Mouse (Mus musculus): ENCODE data around the gene Psors1c2.
"Not testable (repeated sequence)": the region's sequence is repeated elsewhere in the genome, so short reads cannot be mapped to it uniquely, and the experiment has no call there.

The Psors1c2 gene

DNA sequence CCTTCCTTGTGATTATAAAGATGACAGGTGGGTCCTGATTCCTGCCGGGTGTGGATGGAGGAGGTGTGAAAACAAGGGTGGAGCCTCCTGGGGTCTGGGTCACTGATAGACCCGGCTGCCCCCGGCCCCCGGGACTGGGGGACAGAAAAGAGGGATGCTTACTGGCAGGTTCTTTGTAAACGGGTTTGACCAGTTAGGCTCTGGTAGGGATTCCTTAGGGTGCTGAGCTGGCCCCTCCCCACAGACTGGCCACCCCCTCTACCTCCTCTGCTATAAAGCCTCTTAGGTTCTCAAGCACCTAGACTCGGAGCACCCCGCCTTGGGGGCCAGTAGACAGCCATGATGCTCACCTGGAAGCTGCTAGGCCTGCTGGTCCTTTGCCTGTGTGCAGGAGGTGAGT lies at the start of gene Psors1c2:
TSS of gene Psors1c2 (plus strand) at position 301 of the 400 bp plus-strand sequence.
- no peak for DNase-seq

DNA sequence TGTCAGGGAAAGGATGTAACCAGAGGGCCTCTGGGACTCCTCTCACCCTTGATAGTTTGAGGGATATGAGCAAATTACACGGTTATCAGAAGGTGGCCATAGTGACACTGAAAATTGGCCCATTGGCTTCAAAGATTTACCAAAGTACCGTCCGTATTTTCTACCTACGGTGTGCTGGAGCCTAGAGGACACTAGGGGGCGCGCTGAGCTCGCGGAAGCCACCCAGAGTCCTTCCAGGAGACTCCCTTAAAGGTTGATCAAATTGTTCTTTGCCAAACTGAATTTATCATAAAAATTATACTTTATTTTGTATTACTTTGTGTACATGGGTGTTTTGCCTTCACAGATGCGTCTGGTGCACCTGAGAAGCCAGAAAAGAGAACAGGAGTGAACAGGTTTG lies 48.9 kb upstream of the Psors1c2 start:
- DNase-seq = peak; percentile 12 to 56

DNA sequence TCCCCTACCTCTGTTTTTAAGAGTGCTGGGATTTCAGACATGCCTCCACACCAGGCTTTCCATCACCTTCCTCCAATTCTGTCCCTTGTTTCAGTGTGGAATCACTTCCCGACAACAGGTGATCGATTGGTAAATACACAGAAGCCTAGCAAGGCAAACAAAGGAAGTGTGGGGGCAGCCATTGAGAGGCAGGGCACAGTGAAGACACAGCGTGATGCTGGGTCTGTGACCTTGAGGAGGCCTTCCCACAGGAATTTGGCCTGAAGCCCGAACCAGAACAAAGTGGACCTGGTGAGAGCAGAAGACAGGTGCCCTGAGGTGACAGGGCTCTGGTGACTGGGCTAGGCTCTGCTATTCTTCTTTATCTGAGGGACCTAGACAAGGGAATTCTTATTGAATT lies 47.3 kb upstream of the Psors1c2 start:
- no peak for DNase-seq

DNA sequence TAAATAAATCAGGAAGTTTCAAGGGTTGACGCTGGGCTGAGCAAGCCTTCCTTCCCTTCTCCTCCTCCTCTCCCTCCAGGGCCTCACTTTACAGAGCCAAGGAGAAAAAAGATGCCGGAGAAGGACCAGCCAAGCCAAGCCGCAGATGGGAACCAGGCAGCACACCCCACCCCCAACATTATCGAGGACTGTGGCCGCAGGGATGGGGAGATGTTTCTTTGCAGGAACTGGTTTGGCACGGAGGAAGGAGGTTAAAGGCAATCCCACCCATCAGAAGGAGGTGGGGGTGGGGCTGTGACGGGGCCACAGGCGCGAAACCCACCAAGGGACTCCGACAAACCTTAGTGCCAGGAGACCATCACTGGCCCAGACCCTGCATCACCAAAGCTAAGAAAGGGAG lies 46.3 kb upstream of the Psors1c2 start:
- no peak for DNase-seq

DNA sequence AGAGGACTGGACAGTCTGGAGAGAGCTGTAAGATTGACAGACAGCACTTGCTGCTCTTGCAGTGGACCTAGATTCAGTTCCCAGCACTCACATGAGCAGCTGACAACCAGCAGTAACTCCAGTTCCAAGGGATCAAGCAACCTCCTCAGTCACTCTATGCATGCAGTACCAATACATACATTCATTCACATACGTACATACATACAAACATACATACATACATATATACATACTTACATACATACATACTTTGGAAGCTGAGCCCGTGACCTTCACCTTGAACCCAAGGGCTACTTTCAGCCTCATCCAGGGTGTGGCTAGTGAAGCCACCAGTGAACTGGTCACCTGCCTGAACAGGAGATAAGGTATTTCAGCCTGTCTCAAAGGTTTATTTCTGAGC lies 45.0 kb upstream of the Psors1c2 start:
- DNase-seq = no peak

DNA sequence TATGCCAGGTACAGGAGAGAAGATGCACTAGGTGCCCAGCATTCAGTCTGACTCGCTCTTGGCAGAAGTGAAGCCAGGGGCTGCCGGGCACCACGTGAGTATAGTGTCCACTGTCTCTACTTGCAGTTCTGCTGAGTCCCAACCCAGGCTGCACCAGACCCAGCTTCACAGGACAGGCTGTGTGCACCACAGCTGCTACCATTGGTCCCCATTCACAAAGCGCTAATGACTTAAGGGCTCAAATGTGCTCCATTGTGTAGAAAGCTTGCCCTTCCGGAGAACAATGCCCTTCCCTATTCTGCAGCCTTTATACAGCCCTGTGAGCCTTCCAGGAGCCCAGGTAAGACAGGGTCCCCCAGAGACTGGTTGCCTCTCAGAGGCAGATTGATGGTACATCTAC lies 42.7 kb upstream of the Psors1c2 start:
- no peak for DNase-seq

DNA sequence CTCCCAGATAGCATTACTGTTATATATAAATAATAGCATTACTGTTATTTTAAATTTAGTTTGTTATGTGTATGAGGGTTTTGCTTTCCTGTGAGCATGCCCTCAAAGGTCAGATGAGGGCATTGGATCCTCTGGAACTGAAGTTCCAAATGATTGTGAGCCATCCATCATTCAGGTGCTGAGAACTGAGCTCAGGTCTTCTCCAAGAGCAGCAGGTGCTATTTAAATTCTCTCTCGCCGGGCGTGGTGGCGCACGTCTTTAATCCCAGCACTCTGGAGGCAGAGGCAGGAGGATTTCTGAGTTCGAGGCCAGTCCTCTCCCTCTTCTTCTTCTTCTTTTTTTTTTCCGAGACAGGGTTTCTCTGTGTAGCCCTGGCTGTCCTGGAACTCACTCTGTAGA lies 35.9 kb upstream of the Psors1c2 start:
- DNase-seq = no peak

DNA sequence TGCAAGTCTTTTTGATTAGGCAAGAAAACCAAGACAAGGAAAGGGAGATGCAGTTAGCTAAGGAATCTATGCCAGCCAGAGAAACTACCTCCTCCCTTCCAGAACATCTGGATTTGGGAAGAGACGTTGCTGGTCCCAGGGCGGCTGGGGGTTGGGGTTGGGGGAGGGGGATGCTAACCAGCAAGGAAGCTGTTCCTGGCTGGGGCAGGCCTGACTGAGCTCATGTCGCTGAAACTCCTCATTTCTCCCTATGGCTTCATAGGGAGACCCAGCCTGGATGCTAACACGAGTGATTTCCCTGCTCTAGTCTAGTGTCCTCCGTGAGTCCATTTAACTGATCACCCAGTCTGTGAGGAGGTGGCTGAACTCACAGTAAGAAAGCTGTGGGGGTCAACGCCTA lies 30.8 kb upstream of the Psors1c2 start:
- no peak for DNase-seq

DNA sequence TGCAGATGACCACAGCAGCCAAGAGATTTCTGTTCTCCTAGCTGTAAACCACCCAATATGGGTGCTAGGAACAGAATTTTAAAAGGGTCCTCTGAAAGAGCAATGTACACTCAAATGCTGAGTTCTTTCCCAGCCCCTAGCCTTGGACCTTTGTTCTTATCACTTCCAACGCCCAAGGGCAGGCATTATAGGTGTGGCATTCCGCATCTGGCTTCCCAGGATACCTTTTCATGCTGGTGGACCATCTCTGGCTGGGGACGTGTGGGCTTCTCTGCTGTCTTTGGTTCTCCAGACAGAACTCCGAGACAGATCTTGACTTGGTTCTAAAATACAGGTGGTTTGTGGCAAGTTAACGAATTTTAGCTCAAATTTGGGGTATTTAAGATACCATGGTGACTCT lies 30.2 kb upstream of the Psors1c2 start:
- no peak for DNase-seq

DNA sequence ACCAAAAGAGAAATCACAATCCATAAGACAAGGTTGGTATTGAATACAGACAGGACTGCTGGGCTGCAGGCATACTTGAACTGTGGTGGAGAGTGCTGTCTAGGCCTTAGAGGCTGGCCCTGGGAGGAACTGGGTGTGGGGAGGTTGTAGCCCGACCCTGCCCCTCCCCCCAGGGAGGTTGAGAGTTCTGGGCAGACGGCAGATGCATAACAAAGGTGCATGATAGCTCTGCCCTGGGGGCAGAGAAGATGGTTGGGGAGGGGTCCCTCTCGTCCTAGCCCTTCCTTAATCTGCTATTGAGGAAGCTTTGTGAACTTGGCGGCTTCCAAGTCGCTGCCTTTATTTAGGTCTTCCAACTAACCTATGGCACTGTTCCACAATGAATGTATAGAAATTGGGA lies 29.2 kb upstream of the Psors1c2 start:
- DNase-seq = no peak

DNA sequence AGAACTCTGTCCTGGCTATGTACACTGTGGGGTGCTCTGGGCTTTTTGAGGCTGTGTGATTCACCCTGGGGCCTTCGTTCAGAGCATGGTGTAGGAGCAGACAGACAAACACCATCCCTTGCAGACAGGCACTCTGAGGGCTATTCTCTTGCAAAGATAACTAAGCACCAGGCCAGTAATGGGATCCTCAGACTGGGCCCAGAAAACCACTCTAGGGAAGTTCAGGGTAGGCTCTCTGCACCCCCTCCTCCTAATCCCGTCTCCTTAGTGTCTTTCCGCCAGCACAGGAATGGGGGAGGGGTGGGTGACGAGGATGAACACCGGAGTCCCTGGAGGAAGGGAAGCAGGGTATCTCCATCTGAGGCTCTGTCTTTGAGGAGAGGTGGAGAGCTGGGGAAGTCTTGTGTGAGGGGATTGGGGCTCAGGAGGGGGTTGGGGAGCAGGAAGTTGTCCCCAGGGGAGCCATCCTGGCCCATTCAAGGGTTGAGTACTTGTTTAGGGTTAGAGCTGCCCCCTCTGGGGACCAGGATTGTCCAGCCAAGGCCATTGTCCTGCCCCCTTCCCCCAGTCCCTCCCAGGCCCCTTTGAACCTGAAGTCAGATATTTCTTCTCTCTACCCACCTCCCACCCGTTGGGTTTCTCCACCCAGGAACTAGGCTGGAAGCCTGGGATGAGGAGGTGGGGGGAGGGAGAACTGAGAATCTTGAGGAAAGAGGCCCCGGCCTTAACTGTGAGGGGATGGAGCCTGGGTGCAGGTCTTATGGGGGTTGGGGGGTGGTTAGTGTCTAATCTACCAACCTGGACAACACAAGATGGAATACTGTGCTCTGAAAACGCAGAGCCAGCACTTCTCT lies 28.1 kb upstream of the Psors1c2 start:
- DNase-seq = no peak

DNA sequence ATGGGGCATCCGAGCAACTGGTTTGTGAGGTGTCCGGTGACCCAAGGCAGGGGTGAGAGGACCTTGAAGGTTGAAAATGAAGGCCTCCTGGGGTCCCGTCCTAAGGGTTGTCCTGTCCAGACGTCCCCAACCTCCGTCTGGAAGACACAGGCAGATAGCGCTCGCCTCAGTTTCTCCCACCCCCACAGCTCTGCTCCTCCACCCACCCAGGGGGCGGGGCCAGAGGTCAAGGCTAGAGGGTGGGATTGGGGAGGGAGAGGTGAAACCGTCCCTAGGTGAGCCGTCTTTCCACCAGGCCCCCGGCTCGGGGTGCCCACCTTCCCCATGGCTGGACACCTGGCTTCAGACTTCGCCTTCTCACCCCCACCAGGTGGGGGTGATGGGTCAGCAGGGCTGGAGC lies 27.2 kb upstream of the Psors1c2 start, which contains the start of gene Pou5f1:
TSS of gene Pou5f1 (plus strand) at position 243 of the 400 bp plus-strand sequence.
- DNase-seq = no peak

DNA sequence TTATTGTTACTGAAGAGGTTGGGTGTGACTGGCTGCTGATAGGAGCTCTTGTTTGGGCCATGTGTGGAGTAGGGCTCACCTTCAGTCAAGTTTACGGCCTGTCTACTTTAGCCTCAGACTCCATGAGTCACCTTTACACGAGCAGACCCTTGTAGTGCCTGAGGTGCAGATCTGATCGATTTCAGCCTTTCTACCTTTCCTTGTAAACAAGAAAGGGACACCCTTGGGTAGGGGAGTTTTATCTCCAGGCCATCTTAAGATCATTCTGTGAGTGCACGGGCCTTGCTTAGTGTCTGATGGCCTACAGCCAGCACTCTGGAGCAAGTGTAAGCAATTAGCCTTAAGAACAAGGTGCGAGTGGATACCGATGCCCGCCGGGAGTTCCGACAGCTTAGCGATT lies 26.1 kb upstream of the Psors1c2 start:
- no peak for DNase-seq

DNA sequence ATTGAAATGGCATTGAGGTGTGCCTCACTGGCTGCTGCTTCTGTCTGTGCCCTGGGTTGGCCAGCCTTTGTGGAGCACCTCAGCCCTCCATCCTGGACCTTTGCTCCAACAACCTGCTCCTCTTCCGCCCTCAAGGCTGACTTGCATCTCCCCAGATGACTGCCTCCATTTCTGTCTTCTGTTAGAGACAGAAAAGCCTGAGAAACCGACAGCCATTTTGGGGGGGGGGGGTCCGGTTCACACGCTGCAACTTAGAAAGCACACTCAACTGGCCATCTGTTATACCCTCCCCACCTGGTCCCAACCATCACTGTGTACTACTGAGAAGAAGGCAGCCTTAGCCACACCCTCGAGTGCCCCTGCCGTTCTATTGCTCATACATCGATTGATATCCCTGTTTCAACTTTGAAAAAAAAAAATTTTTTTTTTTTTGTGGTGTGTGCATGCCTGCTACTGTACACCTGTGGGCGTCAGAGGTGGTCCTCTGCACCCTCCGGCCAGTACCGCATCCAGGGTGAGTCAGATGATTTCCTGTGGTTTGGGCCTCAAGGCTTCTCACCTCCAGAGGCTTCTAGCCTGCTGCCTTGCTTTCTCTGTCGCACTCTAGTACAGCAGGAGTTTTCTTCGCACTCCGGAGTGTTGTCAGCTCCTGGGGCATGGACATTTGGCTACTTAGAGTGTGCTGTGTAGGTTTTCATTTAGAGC lies 25.3 kb upstream of the Psors1c2 start:
- no peak for DNase-seq

DNA sequence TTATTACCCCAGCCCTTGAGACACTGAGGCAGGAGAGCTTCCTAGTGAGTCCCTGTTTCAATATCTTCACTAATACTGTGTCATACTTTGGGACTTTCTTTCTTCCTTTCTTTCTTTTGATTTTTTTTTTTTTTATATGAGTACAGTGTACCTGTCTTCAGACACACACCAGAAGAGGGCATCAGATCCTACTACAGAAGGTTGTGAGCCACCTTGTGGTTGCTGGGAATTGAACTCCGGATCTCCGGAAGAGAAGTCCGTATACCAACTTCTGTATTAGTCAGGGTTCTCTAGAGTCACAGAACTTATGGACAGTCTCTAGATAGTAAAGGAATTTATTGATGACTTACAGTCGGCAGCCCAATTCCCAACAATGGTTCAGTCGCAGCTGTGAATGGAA lies 24.7 kb upstream of the Psors1c2 start:
- DNase-seq = not testable (repeated sequence)

DNA sequence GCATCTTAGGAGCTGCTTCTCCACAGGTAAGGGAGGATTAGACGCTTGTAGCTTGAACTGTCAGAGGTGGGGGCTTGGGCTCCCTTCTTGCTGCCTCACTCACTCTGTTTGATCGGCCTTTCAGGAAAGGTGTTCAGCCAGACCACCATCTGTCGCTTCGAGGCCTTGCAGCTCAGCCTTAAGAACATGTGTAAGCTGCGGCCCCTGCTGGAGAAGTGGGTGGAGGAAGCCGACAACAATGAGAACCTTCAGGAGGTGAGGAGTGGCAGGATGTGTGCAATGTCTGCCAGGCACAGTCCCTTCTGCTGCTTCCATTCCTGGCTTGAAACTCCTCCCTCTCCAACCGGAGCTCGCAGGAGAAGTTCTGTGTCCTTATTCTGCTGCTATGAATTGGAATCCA lies 23.7 kb upstream of the Psors1c2 start:
- DNase-seq = no peak

DNA sequence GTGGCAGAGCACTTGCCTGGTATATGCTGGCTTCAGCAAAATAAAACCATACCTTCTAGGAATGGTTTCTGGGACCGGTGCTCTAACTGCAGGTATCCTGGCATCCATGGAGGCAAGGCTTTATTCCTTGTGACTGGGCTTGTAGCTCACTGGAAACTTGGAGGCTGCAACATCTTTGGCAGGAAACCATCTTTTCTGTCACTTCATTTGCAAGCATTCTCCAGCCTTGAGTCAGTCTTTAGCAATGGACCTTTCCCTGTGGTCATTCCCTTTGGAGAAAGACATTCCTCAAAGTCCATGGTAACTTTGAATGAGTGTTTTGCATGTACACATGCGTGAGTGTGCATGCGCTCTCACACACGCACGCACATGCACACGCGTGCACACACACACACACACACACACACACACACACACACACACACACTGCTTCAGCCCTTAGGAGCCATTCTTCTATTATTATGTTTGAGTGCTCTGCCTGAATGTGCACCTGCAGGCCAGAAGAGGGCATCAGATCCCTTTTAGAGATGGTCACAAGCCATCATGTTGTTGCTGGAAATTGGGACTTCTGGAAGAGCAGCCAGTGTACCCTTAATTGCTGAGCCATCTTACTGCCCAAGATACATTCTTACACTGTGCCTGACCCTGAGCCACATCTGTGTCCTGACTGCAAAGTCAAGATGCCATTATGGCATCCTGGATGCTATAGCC lies 19.9 kb upstream of the Psors1c2 start:
- no peak for DNase-seq

DNA sequence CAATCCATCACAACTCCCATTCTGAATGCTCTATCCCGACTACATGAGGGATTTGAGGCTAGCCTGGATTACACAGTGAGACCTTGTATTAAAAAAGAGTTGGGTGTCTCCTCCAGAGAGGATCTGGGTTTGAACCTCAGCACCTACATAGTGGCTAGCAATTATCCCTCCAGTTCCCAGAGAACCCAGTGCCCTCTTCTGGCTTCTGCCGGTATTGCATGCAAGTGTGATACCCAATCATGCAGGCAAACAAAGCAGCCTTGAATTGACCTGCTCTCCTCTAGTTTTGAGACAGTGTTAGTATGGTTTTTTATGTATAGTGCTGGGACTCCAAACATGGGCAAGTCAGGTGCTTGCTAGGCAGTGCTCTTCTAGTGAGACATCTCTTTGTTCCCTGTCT lies 19.1 kb upstream of the Psors1c2 start:
- peak; percentile 38 to 84 for DNase-seq

DNA sequence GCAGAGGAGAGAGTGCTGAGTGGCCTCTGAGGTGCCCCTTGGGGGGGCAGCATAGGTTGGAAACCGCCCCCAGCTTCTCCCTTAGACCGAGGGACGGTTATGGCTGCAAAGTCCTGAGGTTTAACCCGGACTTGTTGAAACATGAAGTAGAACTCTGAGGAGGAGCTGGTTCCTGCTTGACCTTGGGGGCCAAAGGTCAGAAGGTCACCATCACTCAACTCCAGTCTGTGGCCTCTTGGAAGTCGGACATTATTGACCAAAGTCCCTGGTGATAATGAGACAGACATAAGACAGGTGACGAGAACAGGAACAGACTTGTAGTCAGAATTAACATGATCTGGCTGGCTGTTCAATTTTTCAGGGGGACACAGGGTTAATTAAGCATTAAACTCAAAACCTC lies 18.2 kb upstream of the Psors1c2 start:
- no peak for DNase-seq

DNA sequence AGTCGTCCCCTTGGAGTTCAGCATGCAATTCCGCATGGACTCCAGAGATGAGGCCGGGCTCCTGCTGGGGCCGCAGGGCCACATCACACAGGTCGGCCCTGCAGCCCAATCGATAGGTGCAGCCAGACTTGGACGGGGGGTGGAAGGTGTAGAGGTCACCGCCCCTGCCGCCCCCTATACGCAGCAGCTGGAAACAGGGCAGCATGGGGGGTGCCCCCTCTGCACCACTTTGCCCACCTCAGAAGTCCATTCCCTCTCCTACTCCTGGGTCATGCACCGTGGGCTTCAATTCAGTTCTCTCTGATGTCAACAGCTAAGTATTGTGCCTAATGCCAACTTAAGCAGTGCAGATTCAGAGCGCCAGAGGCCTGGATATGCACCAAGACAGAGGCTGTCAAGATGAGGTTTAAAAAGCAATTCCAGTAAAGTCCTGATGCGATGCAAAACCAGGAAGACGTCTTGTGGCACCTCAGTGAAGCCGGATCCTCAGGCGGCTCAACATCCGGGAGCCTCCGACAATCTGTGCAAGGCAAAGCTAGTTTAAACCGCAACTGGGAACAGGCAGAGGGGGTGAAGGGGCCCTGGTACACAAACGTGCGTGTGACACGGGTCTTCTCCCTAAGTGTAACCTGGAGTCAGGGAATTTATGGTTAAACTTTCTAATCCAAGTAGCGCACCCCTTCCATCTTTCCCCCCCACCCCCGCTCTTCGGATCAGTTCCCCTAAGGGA lies 16.9 kb upstream of the Psors1c2 start:
- peak; percentile 24 to 29 for DNase-seq

DNA sequence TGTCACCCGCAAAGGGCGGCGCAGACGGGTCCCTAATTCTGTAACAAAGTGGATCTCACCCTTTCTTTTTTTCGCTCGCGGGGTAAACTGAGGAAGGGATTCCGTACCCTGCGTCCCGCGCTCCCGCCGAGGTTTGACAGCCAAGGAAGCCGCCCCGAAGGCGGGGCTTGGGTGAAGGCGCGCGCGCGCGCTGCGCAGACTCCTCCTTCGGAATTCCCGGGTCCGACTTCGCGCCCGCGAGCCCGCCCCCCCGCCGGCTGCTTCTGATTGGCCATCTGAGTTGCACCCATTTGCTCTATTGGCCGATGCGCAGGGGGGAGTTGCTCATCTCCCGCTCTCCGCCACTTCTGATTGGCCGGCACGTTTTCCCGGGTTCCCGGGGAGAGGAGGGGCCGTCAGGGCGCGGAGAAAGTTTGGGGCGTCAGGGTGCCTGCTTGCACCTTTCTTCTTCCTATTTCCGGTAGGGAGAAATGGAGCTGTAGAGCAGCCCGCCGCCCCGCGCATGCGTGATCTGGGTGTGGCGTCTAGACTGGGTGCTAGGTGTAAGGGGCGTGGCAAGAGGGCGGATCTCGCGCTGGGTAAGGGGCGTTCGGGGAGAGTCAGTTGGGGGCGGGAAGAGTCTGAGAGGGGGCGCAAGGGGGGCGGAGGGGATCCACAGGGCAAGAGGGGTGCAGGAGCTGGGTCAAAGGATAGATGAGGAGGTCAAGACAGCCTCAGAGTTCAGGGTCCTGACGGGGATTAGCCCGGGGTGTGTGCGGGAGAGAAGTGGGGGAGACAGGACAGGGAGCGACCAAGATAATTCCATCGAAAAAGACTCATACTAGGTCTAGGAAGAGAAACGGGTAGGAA lies 16.1 kb upstream of the Psors1c2 start, which contains the start of the genes Tcf19 and Cchcr1:
TSS of gene Tcf19 (minus strand) at position 173 of the 849 bp plus-strand sequence.
TSS of gene Cchcr1 (plus strand) at position 449 of the 849 bp plus-strand sequence.
- DNase-seq = peak; percentile 97 to 98

DNA sequence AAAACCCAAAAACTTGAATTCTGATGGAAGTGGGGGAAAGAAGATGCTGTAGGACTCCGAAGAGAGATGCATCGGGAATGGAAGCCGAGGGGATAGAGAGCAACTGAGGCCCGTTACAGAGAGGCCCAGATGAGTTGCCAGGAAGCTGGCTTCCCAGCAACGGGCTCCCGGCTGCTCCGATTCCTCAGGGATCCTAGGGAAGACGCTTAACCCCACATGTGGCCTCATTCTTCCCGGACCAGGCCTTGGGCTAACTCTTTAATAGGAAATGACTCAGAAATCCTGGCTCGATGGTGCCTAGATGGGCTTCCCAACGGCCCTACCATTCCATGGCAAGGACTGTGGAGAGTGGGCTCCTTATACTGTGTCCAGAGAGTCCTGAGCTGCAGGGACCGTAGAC lies 15.5 kb upstream of the Psors1c2 start:
- DNase-seq = no peak

All from kidney, adult 8-10 months (tissue).